Mouse (Mus musculus) neural tube, embryonic 13.5 days (tissue): ENCODE measurements around the gene Usp35. TPM values are rescaled to one million over a fixed set of nuclear protein-coding genes. Genes with fewer than 3 reads are reported as not detected.

Experiments
- ATAC-seq: fragments of 200-750 bp; cut with Nextera tagmentation; 2 replicates; pipeline ENCODE4 v1.8.0; 2017; ENCODE audit warnings: low read depth, mild to moderate bottlenecking, moderate TSS enrichment, moderate library complexity
- H3K27ac ChIP-seq: fragments of 300-500 bp; sonication (generic); replicated peaks from 2 replicates; pipeline ENCODE4 v1.5.1; 2015; ENCODE audit warnings: moderate library complexity, mild to moderate bottlenecking, inconsistent platforms
- H3K27me3 ChIP-seq: fragments of 300-500 bp; sonication (generic); 2 replicates; pipeline ENCODE4 v1.6.1; 2015; ENCODE audit warnings: mild to moderate bottlenecking, inconsistent platforms
- H3K36me3 ChIP-seq: fragments of 300-500 bp; sonication (generic); 2 replicates; pipeline ENCODE4 v1.6.1; 2015; ENCODE audit warnings: mild to moderate bottlenecking, inconsistent platforms
- H3K4me1 ChIP-seq: fragments of 300-500 bp; sonication (generic); replicated peaks from 2 replicates; pipeline ENCODE4 v1.6.1; 2015; ENCODE audit warnings: inconsistent platforms
- H3K4me2 ChIP-seq: fragments of 300-500 bp; sonication (generic); 2 replicates; pipeline ENCODE4 v1.6.1; 2015; ENCODE audit warnings: inconsistent platforms, mild to moderate bottlenecking, moderate library complexity
- H3K4me3 ChIP-seq: fragments of 300-500 bp; sonication (generic); 2 replicates; pipeline ENCODE4 v1.5.1; 2015; ENCODE audit warnings: mild to moderate bottlenecking, inconsistent platforms
- H3K9ac ChIP-seq: fragments of 300-500 bp; sonication (generic); 2 replicates; pipeline ENCODE4 v1.6.1; 2015; ENCODE audit warnings: moderate library complexity, mild to moderate bottlenecking, inconsistent platforms
- H3K9me3 ChIP-seq: fragments of 300-500 bp; sonication (generic); 2 replicates; pipeline ENCODE4 v1.6.1; 2016; ENCODE audit warnings: inconsistent platforms
- WGBS: fragments of 180-500 bp; shearing (Covaris S2); methylation state at CpG from one replicate; pipeline ENCODE4 v1.1.7; 2015; 5-methylcytosine and 5-hydroxymethylcytosine counted together
- polyA plus RNA-seq: library from polyadenylated mRNA; unstranded; fragments of >200 nt; fragmentation: Nextera tagmentation; extraction: Ambion mirVana; gene quantifications from 2 replicates; pipeline ENCODE4 v1.2.1, GENCODE M21; 2015

Usp35 gene
- polyA plus RNA-seq, 1 experiment from 2014 or later = 4.6 TPM

- Histone ChIP-seq H3K4me2 (no peak overlapping the region), H3K36me3 (peaks cover 16% of the 10 kb centered on the region), H3K27ac (no peak overlapping the region), H3K9ac (no peak overlapping the region), H3K4me3 (no peak overlapping the region), H3K9me3 (no peaks in the 10 kb centered on the region), H3K27me3 (no peaks in the 10 kb centered on the region), H3K4me1 (no peaks in the 10 kb centered on the region)
- no peak for ATAC-seq
- 57% methylated on average over 2 of the region's 2 CpGs for WGBS
These were observed 34.8 kb downstream of the Usp35 start for GRCm38 (mm10) chr7:97296986-97297385.

DNA sequence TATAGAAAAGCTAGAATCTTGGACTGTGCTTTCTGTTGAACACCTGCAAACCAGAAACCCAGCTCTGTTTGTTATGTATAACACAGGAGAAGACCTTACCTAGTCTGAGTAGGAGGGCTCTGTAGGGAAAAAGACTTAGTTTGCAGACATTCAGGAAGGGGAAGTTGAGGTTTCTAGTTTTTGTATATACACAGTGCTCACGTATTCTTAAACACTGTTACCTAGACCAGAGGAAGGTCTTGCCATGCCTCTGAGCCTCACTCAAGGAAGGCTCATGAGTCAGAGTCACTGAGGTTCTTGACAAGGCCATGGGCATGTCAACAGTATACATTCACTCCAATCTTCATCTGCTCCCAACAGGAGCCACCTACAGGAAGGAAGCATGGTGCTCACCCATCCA lies 60.8 kb downstream of the Usp35 start:
- no peak overlapping the region for H3K27ac ChIP-seq
- H3K9me3 ChIP-seq = no peaks in the 10 kb centered on the region
- peaks cover 4% of the 10 kb centered on the region for H3K36me3 ChIP-seq
- H3K27me3 ChIP-seq = no peaks in the 10 kb centered on the region
- H3K4me1 ChIP-seq = no peaks in the 10 kb centered on the region
- no peak overlapping the region for H3K4me2 ChIP-seq
- H3K9ac ChIP-seq = no peak overlapping the region
- H3K4me3 ChIP-seq = no peak overlapping the region
- no peak for ATAC-seq
- 94% methylated on average over 1 of the region's 1 CpGs for WGBS

- H3K36me3 ChIP-seq = peaks cover 4% of the 10 kb centered on the region
- no peaks in the 10 kb centered on the region for H3K9me3 ChIP-seq
- H3K4me3 ChIP-seq = no peak overlapping the region
- no peak overlapping the region for H3K27ac ChIP-seq
- no peaks in the 10 kb centered on the region for H3K27me3 ChIP-seq
- H3K4me2 ChIP-seq = no peak overlapping the region
- no peaks in the 10 kb centered on the region for H3K4me1 ChIP-seq
- no peak for ATAC-seq
- H3K9ac ChIP-seq = no peak overlapping the region
These were observed 61.5 kb downstream of the Usp35 start for GRCm38 (mm10) chr7:97270367-97270766.

DNA sequence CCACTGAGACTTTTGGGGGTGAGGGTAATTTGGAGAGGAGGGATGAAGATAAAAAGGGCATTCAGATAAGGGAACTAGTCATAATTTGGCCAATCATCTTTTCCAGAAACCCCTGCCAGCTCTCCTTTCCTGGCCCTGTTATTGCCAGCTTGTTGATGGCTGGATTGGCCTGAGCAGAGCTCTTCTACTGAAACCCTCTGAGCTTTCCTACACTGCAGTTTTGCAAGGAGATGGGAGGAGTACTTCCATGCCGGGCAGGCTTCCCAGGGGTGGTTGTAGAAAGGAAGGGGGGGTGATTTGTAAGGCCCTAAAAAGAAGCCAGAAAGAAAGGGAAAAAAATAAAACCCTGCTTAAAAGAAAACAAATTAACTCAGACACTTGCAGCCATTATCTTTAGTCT lies 69.3 kb downstream of the Usp35 start:
- WGBS = 67% methylated on average over 1 of the region's 1 CpGs
- H3K9me3 ChIP-seq = no peaks in the 10 kb centered on the region
- no peaks in the 10 kb centered on the region for H3K27me3 ChIP-seq
- no peak overlapping the region for H3K4me2 ChIP-seq
- H3K4me1 ChIP-seq = peaks cover 6% of the 10 kb centered on the region; the same call in 1 of the 2 replicates
- ATAC-seq = no peak
- H3K4me3 ChIP-seq = no peak overlapping the region
- no peaks in the 10 kb centered on the region for H3K36me3 ChIP-seq
- H3K27ac ChIP-seq = no peak overlapping the region
- no peak overlapping the region for H3K9ac ChIP-seq

Other genes starting within 250 kb of the Usp35 start
- gene Kctd21, start 307 bp upstream of the Usp35 start, polyA plus RNA-seq = 6.3 and 9.0 TPM in 2 replicates
- gene Alg8, start 39.6 kb upstream of the Usp35 start, polyA plus RNA-seq = 16.2 TPM in 2 replicates
- gene Ndufc2, start 68.0 kb upstream of the Usp35 start, polyA plus RNA-seq = 431 and 478 TPM in 2 replicates
- gene Thrsp, start 85.7 kb upstream of the Usp35 start, polyA plus RNA-seq = 0.99 and 1.5 TPM in 2 replicates
- 1.2 and 2.2 TPM in 2 replicates for gene Kctd14, start 119.3 kb upstream of the Usp35 start, polyA plus RNA-seq
- gene Ints4, start 148.9 kb upstream of the Usp35 start, polyA plus RNA-seq = 48.0 and 58.4 TPM in 2 replicates
- gene Aamdc, start 247.5 kb upstream of the Usp35 start, polyA plus RNA-seq = 44.6 and 47.9 TPM in 2 replicates
- 28.4 and 31.3 TPM in 2 replicates for gene Rsf1, start 247.9 kb upstream of the Usp35 start, polyA plus RNA-seq